Mouse (Mus musculus) embryonic fibroblast, embryonic 13.5 days (primary cell): ENCODE results near the gene Dnajc22.

Source experiments
- CTCF ChIP-seq: IDR thresholded peaks from 2 replicates; pipeline ENCODE4 v1.5.1; 2011; ENCODE audit warnings: mild to moderate bottlenecking, control low read depth, low read length, moderate library complexity, borderline replicate concordance; ENCODE audit not compliant: insufficient read depth
- POLR2A ChIP-seq: IDR thresholded peaks from 2 replicates; pipeline ENCODE4 v1.6.1; 2011; ENCODE audit warnings: low read depth, mild to moderate bottlenecking, control low read depth, low read length, moderate library complexity

- TF ChIP-seq POLR2A (no peak), CTCF (no peak)
Measured at GRCm38 (mm10) chr15:99120814-99121213, 27.8 kb downstream of the Dnajc22 start.
